Mouse (Mus musculus): Measurements from ENCODE around the gene Atp7b. TPM values are rescaled to one million over a fixed set of nuclear protein-coding genes. Genes with fewer than 3 reads are reported as not detected.

The Atp7b gene
- polyA plus RNA-seq, 1 experiment, result 0.04 TPM

DNA sequence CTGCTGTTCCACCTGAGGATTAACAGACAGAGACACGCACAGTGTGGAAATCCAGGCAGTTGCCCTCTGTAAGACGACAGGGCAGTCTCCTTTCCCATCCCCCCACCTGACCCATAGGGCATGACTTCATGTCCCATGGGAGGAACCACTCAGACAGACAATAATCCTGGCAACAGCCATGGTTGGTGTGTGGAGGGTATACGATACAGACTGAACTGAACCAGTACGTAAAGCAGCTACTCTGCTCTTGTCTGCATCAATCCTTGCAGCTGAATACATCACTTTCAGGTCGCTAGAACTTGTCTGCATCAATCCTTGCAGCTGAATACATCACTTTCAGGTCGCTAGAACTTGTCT lies 20.0 kb downstream of the Atp7b start:
- no peak overlapping the region for H3ac ChIP-seq (ENCODE audit: control insufficient read depth, insufficient read length, low read depth)
- H3K36me3 ChIP-seq (ENCODE audit: control insufficient read depth, insufficient read depth), result no peaks in the 10 kb centered on the region
- H3K79me2 ChIP-seq (ENCODE audit: control insufficient read depth, insufficient read depth), result no peaks in the 10 kb centered on the region
- TF ChIP-seq MAX (IDR thresholded peaks at IDR 0.05), result no peak
- TF ChIP-seq MYOD1 (IDR thresholded peaks at IDR 0.05; ENCODE audit: control insufficient read depth, insufficient read length, low read depth), result no peak
- peaks cover 32% of the 10 kb centered on the region for H3K27me3 ChIP-seq (ENCODE audit: control insufficient read depth, insufficient read depth, insufficient read length)
- no peaks in the 10 kb centered on the region for H3K79me3 ChIP-seq (ENCODE audit: low read depth)
- no peak overlapping the region for H3K4me3 ChIP-seq (ENCODE audit: insufficient read depth, poor library complexity, severe bottlenecking)

GRCm38 (mm10) chr8:22039468-22040152 lies 20.5 kb downstream of the Atp7b start:
- Histone ChIP-seq H3K4me3 (ENCODE audit: insufficient read depth, poor library complexity, severe bottlenecking) (no peak overlapping the region), H3K79me2 (ENCODE audit: control insufficient read depth, insufficient read depth) (no peaks in the 10 kb centered on the region), H3K27me3 (ENCODE audit: control insufficient read depth, insufficient read depth, insufficient read length) (peaks cover 32% of the 10 kb centered on the region), H3K36me3 (ENCODE audit: control insufficient read depth, insufficient read depth) (no peaks in the 10 kb centered on the region), H3K79me3 (ENCODE audit: low read depth) (no peaks in the 10 kb centered on the region), H3ac (ENCODE audit: control insufficient read depth, insufficient read length, low read depth) (no peak overlapping the region)
- TF ChIP-seq MYOD1 (IDR thresholded peaks at IDR 0.05; ENCODE audit: control insufficient read depth, insufficient read length, low read depth) (no peak), MAX (IDR thresholded peaks at IDR 0.05) (no peak), CEBPB (IDR thresholded peaks at IDR 0.05; ENCODE audit: low read depth) (no peak), FOSL1 (IDR thresholded peaks at IDR 0.05; ENCODE audit: insufficient read depth, low read length, poor library complexity, severe bottlenecking) (no peak), CTCF (IDR thresholded peaks at IDR 0.05; ENCODE audit: control insufficient read depth, insufficient read depth, insufficient read length) (no peak), MYOG (IDR thresholded peaks at IDR 0.05; ENCODE audit: control insufficient read depth, extremely low read depth, insufficient read length) (no peak), USF1 (IDR thresholded peaks at IDR 0.05; ENCODE audit: low read depth) (no peak)

DNA sequence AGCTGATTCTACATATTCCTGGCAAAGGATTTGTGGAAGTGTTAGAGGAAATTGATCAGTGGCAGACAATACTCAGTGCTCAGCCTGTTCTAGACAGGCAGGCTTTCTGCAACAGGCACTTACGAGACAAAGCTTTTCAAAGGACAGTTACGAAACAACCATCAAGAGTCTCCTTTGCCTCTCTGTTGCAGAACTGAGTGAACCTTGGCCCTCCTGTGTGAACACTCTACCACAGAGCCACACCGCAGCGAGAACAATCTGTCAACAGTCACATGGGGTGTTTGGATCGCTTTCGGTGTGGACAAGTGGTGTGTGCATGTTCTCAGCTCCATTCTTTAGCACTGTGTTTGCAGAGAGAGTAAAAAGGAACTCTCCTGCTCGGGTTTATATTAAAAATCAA lies 23.1 kb downstream of the Atp7b start:
- no peak overlapping the region for H3K4me3 ChIP-seq (ENCODE audit: insufficient read depth, poor library complexity, severe bottlenecking)
- no peaks in the 10 kb centered on the region for H3K79me3 ChIP-seq (ENCODE audit: low read depth)
- no peaks in the 10 kb centered on the region for H3K79me2 ChIP-seq (ENCODE audit: control insufficient read depth, insufficient read depth)
- H3ac ChIP-seq (ENCODE audit: control insufficient read depth, insufficient read length, low read depth), result no peak overlapping the region
- no peaks in the 10 kb centered on the region for H3K36me3 ChIP-seq (ENCODE audit: control insufficient read depth, insufficient read depth)
- peaks cover 26% of the 10 kb centered on the region for H3K27me3 ChIP-seq (ENCODE audit: control insufficient read depth, insufficient read depth, insufficient read length)
- TF ChIP-seq CTCF (IDR thresholded peaks at IDR 0.05; ENCODE audit: control insufficient read depth, insufficient read depth, insufficient read length) (no peak), CEBPB (IDR thresholded peaks at IDR 0.05; ENCODE audit: low read depth) (no peak), MYOD1 (IDR thresholded peaks at IDR 0.05; ENCODE audit: control insufficient read depth, insufficient read length, low read depth) (no peak), USF1 (IDR thresholded peaks at IDR 0.05; ENCODE audit: low read depth) (no peak), FOSL1 (IDR thresholded peaks at IDR 0.05; ENCODE audit: insufficient read depth, low read length, poor library complexity, severe bottlenecking) (no peak), MAX (IDR thresholded peaks at IDR 0.05) (no peak), MYOG (IDR thresholded peaks at IDR 0.05; ENCODE audit: control insufficient read depth, extremely low read depth, insufficient read length) (no peak)

DNA sequence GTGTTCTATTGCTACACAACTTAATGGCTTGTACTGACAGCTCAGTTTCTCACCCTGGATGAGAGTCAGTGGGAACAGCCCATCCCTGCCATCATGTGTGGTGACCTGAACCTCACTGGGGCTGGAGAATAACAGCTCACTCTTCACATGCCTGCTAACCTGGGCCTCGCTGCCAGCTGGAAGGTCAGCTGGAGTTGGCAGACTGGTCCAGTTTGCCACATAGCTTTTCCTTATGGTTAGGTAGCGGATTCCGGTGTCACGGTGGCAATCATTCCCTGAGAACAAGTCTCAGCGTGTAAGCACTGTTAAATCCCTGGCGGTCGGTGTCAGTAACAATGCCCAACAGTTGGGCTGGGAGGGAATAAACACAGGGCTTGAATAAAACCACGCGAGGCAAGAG lies 24.0 kb downstream of the Atp7b start:
- Histone ChIP-seq H3K27me3 (ENCODE audit: control insufficient read depth, insufficient read depth, insufficient read length) (peaks cover 26% of the 10 kb centered on the region), H3K4me3 (ENCODE audit: insufficient read depth, poor library complexity, severe bottlenecking) (no peak overlapping the region), H3ac (ENCODE audit: control insufficient read depth, insufficient read length, low read depth) (no peak overlapping the region), H3K79me3 (ENCODE audit: low read depth) (no peaks in the 10 kb centered on the region), H3K36me3 (ENCODE audit: control insufficient read depth, insufficient read depth) (no peaks in the 10 kb centered on the region), H3K79me2 (ENCODE audit: control insufficient read depth, insufficient read depth) (no peaks in the 10 kb centered on the region)
- TF ChIP-seq FOSL1 (IDR thresholded peaks at IDR 0.05; ENCODE audit: insufficient read depth, low read length, poor library complexity, severe bottlenecking) (no peak), CEBPB (IDR thresholded peaks at IDR 0.05; ENCODE audit: low read depth) (no peak), CTCF (IDR thresholded peaks at IDR 0.05; ENCODE audit: control insufficient read depth, insufficient read depth, insufficient read length) (no peak), MYOG (IDR thresholded peaks at IDR 0.05; ENCODE audit: control insufficient read depth, extremely low read depth, insufficient read length) (no peak), MYOD1 (IDR thresholded peaks at IDR 0.05; ENCODE audit: control insufficient read depth, insufficient read length, low read depth) (no peak), MAX (IDR thresholded peaks at IDR 0.05) (no peak), USF1 (IDR thresholded peaks at IDR 0.05; ENCODE audit: low read depth) (no peak)

DNA sequence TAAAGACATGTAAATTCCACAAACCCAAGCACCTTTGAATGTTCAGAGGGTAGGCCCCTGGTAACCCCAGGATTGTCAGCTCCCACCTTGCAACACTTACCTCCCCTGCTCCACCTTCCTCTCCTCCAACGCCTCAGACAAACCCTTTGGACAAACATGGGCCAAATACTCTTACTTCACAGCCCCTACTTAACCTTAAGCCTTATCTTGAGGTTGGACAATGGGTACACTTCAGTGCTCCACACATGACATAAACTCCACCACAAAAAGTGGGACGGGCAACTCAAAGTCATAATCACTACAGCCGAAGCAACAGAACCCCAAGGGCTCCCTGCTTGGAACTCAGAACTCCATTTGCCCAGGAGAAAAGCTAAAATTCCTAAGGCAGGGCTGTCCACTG lies 29.1 kb downstream of the Atp7b start:
- no peaks in the 10 kb centered on the region for H3K79me2 ChIP-seq (ENCODE audit: control insufficient read depth, insufficient read depth)
- no peaks in the 10 kb centered on the region for H3K36me3 ChIP-seq (ENCODE audit: control insufficient read depth, insufficient read depth)
- H3K79me3 ChIP-seq (ENCODE audit: low read depth), result no peaks in the 10 kb centered on the region
- H3ac ChIP-seq (ENCODE audit: control insufficient read depth, insufficient read length, low read depth), result no peak overlapping the region
- TF ChIP-seq CTCF (IDR thresholded peaks at IDR 0.05; ENCODE audit: control insufficient read depth, insufficient read depth, insufficient read length), result no peak
- no peak overlapping the region for H3K4me3 ChIP-seq (ENCODE audit: insufficient read depth, poor library complexity, severe bottlenecking)
- peaks cover 5% of the 10 kb centered on the region for H3K27me3 ChIP-seq (ENCODE audit: control insufficient read depth, insufficient read depth, insufficient read length)

DNA sequence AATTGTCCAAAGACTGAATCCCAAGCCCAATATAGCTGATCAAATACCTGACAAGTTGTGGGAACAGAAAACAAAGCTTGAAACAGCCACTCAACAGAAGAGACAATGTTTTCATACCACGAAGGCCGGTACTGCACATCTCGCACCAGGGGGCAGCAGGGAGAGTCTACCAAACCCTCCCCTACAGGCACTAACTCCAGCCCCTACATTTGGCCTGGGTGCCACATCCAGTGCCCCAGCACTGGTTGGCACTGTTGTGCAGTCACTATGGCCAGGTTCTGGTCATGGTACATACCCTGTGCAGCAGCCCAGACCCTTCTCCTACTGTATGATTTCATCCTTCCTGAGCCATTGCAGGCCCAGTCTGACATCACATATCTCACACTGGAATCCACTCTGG lies 31.1 kb downstream of the Atp7b start:
- no peaks in the 10 kb centered on the region for H3K36me3 ChIP-seq (ENCODE audit: control insufficient read depth, insufficient read depth)
- TF ChIP-seq MYOD1 (IDR thresholded peaks at IDR 0.05; ENCODE audit: control insufficient read depth, insufficient read length, low read depth) (no peak), CEBPB (IDR thresholded peaks at IDR 0.05; ENCODE audit: low read depth) (no peak), CTCF (IDR thresholded peaks at IDR 0.05; ENCODE audit: control insufficient read depth, insufficient read depth, insufficient read length) (no peak), FOSL1 (IDR thresholded peaks at IDR 0.05; ENCODE audit: insufficient read depth, low read length, poor library complexity, severe bottlenecking) (no peak), MAX (IDR thresholded peaks at IDR 0.05) (no peak), MYOG (IDR thresholded peaks at IDR 0.05; ENCODE audit: control insufficient read depth, extremely low read depth, insufficient read length) (no peak), USF1 (IDR thresholded peaks at IDR 0.05; ENCODE audit: low read depth) (no peak)
- H3K79me2 ChIP-seq (ENCODE audit: control insufficient read depth, insufficient read depth), result no peaks in the 10 kb centered on the region
- H3K79me3 ChIP-seq (ENCODE audit: low read depth), result no peaks in the 10 kb centered on the region
- no peak overlapping the region for H3ac ChIP-seq (ENCODE audit: control insufficient read depth, insufficient read length, low read depth)
- no peak overlapping the region for H3K4me3 ChIP-seq (ENCODE audit: insufficient read depth, poor library complexity, severe bottlenecking)
- peaks cover 8% of the 10 kb centered on the region for H3K27me3 ChIP-seq (ENCODE audit: control insufficient read depth, insufficient read depth, insufficient read length)

Data from C2C12 (cell line).